ENCODE assay signal across 8 mouse cellular contexts in the genomic region with DNA sequence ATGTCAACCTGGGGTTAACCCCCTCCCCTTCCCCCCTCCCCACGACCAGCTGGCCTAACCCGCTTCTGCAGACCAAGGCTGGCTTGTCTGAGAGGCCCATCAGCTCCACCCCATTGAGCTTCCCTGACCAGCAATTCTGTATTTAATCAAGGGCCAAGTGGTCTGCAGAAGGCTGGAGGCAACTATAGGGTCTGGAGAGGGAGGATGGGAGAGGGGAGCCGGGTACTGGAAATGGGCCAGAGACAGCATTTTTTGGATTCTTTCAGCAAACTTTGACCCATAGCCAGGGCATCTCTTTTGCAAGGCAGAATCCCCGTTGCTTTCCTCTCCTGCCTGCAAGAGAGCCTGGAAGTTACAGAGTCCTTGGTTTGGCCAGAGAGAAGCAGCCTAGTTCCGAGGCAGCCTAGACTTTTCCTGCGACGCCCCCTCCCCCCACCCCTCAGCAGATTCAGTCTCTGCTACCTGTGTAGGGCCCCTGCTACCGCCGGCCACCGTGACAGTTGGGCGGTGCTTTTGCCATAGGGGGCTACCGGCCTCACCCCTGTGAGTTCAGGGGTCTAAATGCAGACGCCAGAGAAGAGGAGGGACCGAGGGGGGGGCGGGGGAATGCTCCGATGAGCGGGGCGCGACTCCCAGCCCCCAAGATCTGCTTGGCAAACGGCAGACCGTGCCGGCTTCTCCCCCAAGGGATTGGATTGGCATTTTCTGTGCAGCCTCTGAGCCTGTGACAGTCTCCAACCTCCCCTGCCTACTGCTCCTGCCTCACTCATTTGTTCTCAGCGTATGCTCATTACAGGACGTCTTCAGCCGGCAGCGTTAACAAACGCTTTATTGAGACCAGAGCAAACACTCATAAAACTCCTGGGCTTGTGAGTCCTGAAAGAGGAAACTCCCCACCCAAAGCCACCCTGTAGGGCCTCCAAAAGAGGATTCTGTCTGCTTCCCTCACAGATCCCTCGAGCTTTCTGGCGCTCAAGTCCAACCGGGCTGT. TPM values are rescaled to one million over a fixed set of nuclear protein-coding genes. Genes with fewer than 3 reads are reported as not detected.
A peak's percentile ranks its signal among the peaks of the same experiment; 100 is the strongest.
DNase-seq lines count a peak whose midpoint lies in the region; ATAC-seq lines count a peak whose summit lies in the region.

No protein-coding gene starts in this region.

- ATAC-seq in megakaryocyte, adult 5-6 weeks (ENCODE audit: poor library complexity, severe bottlenecking): no peak
- ATAC-seq in liver, embryonic 16.5 days (ENCODE audit: low read depth): no peak; the same call in 1 of the 2 replicates

- H3K4me3 ChIP-seq in megakaryocyte, embryonic 14.5 days (replicated peaks): peak overlapping the region; percentile 84
- H3K4me3 ChIP-seq in liver, embryonic 16.5 days (ENCODE audit: low read depth, low read length): 0 out of 2 replicates have a peak overlapping the region, but pooled peaks have one; percentile 15

- H3K9ac ChIP-seq in liver, embryonic 16.5 days (ENCODE audit: low read depth, low read length): no peak overlapping the region

- DNase-seq in forelimb bud, embryonic 11.5 days (ENCODE audit: low read depth, low spot score): peak; percentile 65
- no peak for DNase-seq in spleen, postnatal 14 days (ENCODE audit: low spot score in 2 of 2)
- no peak for DNase-seq in urinary bladder, postnatal 10 days (ENCODE audit: low spot score)
- DNase-seq in cerebellum, adult 9-11 months: no peak
- no peak for DNase-seq in ovary, adult 18-20 months (ENCODE audit: low spot score)

- peaks cover 80% of the 10 kb centered on the region for H3K27me3 ChIP-seq in megakaryocyte, embryonic 14.5 days (replicated peaks)
- H3K27me3 ChIP-seq in liver, embryonic 16.5 days (ENCODE audit: control insufficient read depth, insufficient read depth, low read depth, low read length): peaks cover 47% of the 10 kb centered on the region

- no peaks in the 10 kb centered on the region for H3K36me3 ChIP-seq in megakaryocyte, embryonic 14.5 days (replicated peaks; ENCODE audit: low read length)
- H3K36me3 ChIP-seq in liver, embryonic 16.5 days (ENCODE audit: control insufficient read depth, insufficient read depth): no peaks in the 10 kb centered on the region

- H3K27ac ChIP-seq in liver, embryonic 16.5 days (ENCODE audit: low read length): no peak overlapping the region

- 2% methylated on average over 30 of the region's 30 CpGs for WGBS in liver, embryonic 16.5 days (ENCODE audit: insufficient replicate concordance)

- peaks cover 61% of the 10 kb centered on the region for H3K4me1 ChIP-seq in megakaryocyte, embryonic 14.5 days
- H3K4me1 ChIP-seq in liver, embryonic 16.5 days (ENCODE audit: control insufficient read depth, low read depth, low read length): peaks cover 15% of the 10 kb centered on the region

- H3K9me3 ChIP-seq in megakaryocyte, embryonic 14.5 days: no peaks in the 10 kb centered on the region
- H3K9me3 ChIP-seq in liver, embryonic 16.5 days (replicated peaks; ENCODE audit: control insufficient read depth, low read length): no peaks in the 10 kb centered on the region

- H3K4me2 ChIP-seq in liver, embryonic 16.5 days (ENCODE audit: low read depth, low read length): peak overlapping the region; percentile 48

RNA-seq across cellular contexts. Expression of a gene that starts 2.9 kb away (rescaled TPM):
- 67.8 and 96.3 TPM in 2 replicates for polyA plus RNA-seq in megakaryocyte, embryonic 14.5 days (2012; ENCODE audit: insufficient read depth, low replicate concordance)
- not detected in 2 replicates for total RNA-seq in megakaryocyte, adult 5-6 weeks (2015)
- total RNA-seq in megakaryocyte, adult 5-6 weeks (2017): not detected in 2 replicates
- polyA plus RNA-seq in liver, embryonic 16.5 days (2015; fragmentation: Nextera tagmentation; extraction: Ambion mirVana): 457 and 482 TPM in 2 replicates
